Mouse (Mus musculus): ENCODE data around the gene Gm49322. TPM values are rescaled to one million over a fixed set of nuclear protein-coding genes. Genes with fewer than 3 reads are reported as not detected.

Gm49322 gene
- polyA plus RNA-seq, 3 experiments from 2014 or later = 5.3 to 8.4 (median 8.3) TPM

GRCm38 (mm10) chr10:80584045-80584488 lies 21.8 kb upstream of the Gm49322 start:
- ATAC-seq = no peak

DNA sequence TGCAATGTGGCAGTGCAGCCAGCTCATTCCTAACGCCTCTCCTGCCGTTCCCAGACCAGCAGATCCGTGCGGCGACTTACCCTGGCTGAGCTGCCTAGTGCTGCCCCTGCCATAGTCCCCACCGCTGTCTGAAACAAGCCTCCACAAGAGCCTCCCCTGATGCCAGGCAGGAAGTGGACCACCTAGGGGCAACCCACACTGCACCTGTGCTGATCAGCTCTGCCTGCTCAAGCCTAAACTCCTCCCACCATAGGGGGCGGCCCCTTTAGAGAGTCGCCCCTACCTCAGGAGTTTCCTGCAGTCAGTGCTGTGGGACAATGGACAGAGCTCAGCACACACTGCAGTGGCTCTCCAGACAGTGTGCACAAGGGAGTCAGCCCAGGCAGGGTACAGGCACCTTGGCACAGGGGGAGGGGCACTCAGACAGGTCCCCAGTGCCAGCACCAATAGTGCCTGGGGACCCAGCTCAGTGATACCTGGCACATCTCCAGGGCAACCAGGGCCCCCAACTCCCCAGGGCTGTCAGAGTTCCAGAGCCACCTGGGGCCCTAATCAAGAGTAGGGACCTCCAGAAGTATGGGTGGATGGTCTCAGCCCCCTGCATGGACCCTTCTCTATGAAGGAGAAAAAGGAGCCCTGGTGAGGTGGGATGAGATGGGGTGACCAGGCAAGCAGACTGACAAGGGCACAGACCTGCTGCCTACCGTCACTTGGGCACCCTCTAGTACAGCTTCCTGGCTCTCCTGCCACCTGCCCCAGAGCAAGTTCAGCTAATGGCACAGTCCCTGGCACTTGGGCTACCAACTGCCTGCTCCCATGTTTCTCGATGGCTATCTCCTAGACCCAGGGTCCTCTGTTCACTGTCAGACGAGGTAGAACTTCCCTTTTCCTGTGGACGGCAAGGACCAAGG lies 20.9 kb upstream of the Gm49322 start:
- no peak for ATAC-seq

DNA sequence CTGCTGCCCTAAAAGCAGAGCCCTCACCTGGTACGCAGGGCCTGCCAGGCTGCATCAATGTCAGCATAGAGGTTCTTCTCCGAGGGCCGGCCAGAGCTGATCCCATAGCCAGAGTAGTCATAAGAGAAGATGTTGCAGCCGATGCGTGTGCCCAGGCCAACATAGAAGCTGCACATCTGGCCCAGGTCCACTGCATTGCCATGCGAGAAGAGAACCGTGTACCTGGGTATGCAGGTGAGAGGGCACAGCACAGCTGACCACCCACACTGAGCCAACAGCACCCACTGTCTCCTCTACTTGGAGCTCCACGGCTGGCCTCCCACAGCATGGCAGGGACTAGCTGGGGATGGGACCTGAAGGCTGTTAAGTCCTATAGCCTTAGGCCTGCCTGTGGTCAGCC lies 20.2 kb upstream of the Gm49322 start:
- no peak for ATAC-seq

DNA sequence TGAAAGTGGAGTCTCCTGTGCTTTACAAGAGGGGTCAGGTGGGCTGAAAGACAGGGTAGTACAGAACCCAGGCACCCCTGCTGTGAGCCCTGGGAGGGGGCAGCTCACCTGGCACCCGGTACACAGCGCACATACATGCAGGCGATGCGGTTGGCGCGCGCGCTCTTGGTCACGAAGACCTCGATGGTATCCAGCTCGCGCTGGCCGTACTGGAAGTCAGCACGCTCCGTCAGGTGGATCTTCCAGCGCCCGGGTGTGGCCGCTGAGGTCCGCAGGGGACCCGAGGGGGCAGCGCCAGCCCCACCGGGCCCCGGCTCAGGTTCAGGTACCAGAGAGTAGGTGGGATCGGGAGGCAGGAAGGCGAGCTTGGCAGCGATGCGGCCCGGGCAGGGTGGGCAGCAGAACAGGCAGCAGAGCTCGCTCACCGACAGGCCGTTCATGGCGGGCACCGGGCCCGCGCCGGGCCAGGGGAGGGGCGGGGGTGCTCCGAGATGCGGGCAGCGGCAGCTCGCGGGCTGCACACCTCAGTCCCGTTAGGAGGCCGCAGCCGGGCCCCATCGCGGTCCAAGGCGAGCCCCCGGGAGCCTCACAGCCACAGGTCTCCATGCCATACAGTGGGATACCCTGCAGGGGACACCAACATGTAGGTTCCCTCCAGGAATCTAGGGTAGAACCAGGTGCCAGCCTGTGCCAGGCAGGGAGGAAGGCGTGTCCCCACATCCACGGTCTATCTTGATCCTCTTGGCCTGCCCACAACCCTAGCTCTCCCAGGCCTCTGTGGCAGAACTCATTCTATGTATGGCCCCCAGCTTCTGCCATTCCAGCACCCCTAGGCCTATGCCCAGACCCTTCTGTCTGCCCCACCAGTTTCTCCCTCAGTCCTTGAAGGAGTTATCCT lies 19.2 kb upstream of the Gm49322 start:
- no peak for ATAC-seq

DNA sequence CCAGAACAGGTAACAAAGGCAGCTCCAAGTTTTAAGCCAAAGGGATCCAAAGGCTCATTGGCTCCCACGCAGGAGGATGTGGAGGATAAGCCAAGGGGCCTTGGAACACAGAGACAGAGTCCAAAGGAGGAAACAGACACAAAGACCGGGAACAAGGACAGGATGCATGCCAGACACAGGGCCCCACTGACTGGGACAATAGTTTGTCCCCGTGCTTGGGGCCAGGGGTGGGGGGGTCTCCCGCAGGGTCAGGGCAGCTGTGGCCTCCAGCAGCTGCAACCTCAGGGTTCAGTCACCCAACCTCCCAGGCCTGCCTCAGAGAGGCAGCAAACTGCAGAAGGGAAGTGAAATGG lies 18.5 kb upstream of the Gm49322 start:
- ATAC-seq = no peak

DNA sequence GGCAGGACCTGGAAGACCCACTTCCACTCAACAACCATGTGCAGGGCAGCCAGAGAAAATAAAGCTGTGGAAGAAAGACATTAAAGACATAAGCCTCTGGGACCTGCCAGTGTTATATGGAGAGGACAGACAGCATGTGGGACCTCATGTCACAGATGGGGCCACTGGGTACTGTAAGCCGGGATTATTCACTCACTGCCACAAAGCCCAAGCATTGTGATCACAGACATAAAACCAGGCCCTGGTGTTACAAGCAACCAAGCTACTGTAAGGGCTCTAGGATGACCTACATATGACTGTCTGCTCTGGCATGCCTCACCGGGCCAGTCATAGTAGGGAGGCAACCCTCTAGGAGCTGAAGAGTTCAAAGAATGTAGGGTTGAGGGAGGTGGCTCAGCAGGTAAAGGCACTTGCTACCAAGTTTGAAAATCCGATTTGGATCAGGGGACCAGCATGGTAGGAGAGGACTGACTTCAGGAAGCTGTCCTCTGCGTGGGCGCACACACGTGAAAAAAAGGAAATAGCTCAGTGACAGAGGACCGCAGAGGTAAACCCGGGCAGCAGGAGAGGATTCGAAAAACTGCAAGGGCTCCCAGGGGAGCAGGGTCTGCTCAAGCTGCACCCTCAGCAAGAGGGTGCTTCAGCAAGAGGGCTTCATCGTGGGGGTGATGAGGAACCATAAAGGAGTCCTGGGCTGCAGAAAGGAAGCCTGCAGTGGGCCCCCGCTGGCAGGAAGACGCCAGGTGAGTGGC lies 16.5 kb upstream of the Gm49322 start:
- ATAC-seq = peak; percentile 29

DNA sequence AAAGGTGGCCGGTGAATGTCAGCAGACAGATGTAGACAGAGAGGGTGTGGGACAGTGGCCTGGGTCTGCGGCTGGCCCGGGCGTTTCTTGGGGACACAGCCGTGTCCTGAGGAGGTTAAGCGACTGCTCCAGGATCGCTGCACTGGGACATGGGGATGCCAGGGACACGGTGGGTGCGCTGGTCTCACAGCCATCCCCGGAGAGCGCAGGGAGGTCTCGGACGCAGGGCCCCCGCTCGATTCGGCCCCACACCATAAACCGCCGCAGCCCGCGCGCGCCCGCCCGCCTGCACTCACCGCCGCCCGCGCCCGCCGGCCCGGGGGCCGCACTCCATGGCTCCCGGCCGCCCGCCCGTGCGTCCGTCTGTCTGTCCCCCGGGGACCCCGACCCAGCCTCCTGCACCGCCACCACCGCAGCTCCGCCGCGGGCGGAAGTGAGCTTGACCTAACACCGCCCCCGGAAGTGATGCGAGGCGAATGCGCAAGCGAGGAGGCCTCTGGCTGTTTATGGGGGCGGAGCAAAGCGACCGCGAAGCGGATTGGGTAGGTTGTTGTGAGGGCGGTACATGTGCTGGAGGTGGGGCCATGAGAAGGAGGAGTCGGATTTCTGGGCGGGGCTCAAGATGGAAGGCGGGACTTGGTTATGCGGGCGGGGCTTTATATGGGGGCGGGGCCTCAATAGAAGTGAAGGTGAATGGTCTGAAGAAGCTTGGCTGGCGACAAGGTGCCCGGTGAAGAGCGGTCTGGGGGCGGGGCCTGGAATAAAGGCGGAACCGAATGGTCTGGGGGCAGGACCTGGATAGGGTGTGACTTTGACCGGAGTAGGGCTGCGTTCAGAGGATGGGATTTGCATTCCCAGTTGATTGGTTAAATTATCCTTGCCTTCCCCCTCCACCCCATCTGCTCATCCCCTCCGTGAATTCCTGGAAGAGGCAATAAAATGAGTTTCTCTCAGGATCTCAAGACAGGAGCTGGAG lies 15.7 kb upstream of the Gm49322 start, which contains the start of gene Abhd17a:
Gene Abhd17a, minus strand, starts transcription at position 463 of the 976 bp plus-strand sequence.
- ATAC-seq = peak; percentile 99

- ATAC-seq = no peak
Observed at GRCm38 (mm10) chr10:80596318-80596717, 9.5 kb upstream of the Gm49322 start.

DNA sequence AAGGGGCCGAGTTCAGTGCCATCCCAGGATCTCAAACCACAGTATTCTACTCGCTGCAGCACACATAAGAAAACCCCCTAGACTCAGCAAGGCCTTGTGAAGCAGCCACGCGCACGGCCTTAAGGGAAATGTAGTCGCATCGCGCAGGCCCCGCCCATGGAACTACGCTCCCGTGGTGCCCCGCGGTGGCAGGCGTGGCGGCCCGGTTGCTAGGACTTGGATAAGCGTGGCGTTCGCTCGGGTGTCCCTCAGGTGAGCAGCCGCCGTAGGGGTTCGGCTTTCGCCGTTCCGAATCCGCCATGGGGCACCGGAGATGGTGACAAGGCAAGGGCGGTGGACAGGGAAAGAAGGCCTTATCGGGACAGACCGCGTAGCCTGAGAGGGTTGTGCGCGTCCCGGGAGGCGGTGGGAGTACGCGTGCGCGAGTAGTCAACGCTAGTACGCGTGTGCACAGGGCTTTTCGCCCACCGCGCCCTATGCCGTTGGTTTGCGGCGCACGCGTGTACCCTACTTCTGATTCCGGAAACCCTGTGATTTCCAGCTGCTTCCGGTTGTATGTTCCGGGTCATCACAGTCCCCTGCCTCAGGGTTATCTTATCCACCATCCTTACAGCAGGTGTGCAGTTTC lies 3.0 kb upstream of the Gm49322 start, which contains the start of the genes Scamp4 and Adat3:
Gene Scamp4, plus strand, starts transcription at position 175 of the 628 bp plus-strand sequence.
Gene Adat3, plus strand, starts transcription at position 183 of the 628 bp plus-strand sequence.
- peak; percentile 85 for ATAC-seq

DNA sequence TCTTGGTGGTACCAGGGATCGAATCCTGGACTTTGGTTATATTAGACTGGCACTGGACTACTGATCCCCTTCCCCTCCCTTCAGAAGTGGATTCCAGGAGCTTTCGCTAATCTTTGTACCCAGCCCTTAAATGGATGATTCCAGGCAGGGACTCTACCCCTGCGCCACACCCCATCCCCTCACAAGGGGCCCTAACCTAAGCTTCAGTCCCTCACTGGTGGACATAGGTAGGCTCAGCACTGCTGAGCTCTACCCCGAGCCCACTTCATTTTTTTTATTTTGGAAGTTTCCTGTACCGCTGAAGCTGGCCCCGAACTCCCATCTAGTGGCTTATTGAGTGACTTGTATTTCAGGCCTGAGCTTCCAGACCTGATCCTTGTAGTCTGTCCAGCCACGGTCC lies 2.5 kb upstream of the Gm49322 start:
- peak; percentile 4 for ATAC-seq

- ATAC-seq = no peak
Observed at GRCm38 (mm10) chr10:80604001-80604509, 1.8 kb upstream of the Gm49322 start.

GRCm38 (mm10) chr10:80604988-80605387 lies 833 bp upstream of the Gm49322 start:
- no peak for ATAC-seq

DNA sequence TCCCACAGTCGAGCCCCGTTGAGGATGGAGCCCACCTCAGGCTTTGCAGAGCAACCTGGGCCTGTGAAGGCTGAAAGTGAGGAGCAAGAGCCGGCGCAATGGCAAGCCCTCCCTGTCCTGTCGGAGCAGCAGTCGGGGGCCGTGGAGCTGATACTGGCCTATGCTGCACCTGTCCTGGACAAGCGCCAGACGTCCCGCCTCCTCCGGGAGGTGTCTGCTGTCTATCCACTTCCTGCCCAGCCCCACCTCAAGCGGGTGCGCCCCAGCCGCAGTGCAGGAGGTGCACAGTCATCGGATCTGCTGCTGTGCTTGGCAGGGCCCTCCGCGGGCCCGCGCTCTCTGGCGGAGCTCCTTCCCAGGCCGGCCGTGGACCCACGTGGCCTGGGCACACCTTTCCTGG lies 485 bp downstream of the Gm49322 start:
- ATAC-seq = peak; percentile 36

DNA sequence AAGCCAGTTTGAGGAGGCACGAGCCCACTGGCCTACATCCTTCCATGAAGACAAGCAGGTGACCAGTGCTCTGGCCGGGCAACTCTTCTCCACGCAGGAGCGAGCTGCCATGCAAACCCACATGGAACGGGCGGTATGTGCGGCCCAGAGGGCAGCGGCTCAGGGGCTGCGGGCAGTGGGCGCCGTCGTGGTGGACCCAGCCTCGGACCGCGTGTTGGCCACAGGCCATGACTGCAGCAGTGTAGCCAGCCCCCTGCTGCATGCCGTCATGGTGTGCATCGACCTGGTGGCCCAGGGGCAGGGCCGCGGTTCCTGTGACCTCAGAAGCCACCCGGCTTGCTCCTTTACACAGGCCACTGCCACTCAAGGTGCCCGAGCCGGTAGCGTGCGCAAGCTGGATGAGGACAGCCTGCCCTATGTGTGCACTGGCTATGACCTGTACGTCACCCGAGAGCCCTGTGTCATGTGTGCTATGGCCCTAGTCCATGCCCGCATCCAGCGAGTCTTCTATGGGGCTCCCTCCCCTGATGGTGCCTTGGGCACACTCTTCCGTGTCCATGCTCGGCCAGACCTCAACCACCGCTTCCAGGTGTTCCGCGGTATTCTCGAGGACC lies 1.0 kb downstream of the Gm49322 start:
- ATAC-seq = no peak

DNA sequence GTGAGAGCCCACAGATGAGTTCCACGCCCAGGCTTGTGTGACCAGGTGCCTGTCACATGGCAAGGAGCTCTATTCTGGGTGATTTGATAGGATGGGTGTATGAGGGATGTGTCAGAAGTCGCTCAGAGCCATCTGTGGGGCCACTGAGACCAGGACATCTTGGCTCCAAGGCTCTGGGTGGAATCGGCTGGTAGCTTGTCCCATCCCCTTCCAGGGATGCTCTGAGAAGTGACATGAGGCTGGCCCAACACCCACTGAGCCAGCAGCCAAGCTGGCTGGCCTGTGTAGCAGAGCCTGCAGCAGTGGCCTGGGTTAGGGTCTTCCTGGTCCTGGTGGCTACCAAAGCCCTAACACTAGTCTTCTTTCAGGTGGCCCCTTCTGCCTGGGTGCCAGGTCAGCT lies 2.6 kb downstream of the Gm49322 start:
- ATAC-seq = no peak

- ATAC-seq = no peak
Observed at GRCm38 (mm10) chr10:80609269-80609924, 3.6 kb downstream of the Gm49322 start.

- peak; percentile 44 for ATAC-seq
Observed at GRCm38 (mm10) chr10:80610116-80610785, 4.4 kb downstream of the Gm49322 start.

- ATAC-seq = peak; percentile 44
Observed at GRCm38 (mm10) chr10:80611024-80611423, 5.2 kb downstream of the Gm49322 start.

- no peak for ATAC-seq
Observed at GRCm38 (mm10) chr10:80611905-80612304, 6.1 kb downstream of the Gm49322 start.
